In the genomic region with DNA sequence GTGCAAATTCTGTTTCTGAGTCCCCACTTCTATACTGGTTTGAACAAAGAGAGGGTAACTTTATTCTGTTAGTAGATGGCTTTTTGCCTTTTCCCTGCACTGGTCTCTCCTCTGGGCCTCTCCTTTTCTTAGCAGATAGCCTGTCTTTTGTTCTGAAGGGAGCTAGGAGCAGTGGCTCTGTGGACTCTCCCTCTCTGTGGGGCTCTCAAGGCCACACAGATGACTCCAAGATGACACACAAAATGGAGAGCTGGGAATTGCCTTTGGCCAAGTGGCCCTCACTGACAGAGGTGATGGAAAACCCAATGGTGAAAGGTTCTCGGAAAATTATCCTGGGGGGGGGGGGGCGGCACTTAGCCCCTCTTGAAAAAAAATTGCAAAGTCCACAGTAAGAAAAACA, we compare ENCODE assay signal across 35 mouse cellular contexts.
"Had no signal": no experiment of that assay in that cellular context is flagged by ENCODE, and none has a peak within 500 bp of the region (broad histone marks: within the 10 kb centered on the region; RNA-seq: fewer than 3 reads in every experiment).

No protein-coding gene starts in this region.

- H3K27me3 ChIP-seq: heart, embryonic 12.5 days; heart, embryonic 13.5 days; heart, embryonic 15.5 days; hindbrain, embryonic 12.5 days; hindbrain, embryonic 15.5 days; intestine, embryonic 15.5 days had no signal

- H3K4me1 ChIP-seq: heart, embryonic 10.5 days; heart, embryonic 12.5 days; heart, embryonic 15.5 days; hindbrain, embryonic 12.5 days; hindbrain, embryonic 13.5 days; hindbrain, embryonic 15.5 days; intestine, embryonic 15.5 days had no signal

- H3K9ac ChIP-seq: heart, embryonic 12.5 days; heart, embryonic 13.5 days; heart, embryonic 15.5 days; hindbrain, embryonic 12.5 days; hindbrain, embryonic 13.5 days; hindbrain, embryonic 14.5 days; hindbrain, embryonic 15.5 days; intestine, embryonic 15.5 days; kidney, embryonic 15.5 days had no signal

- H3K4me3 ChIP-seq: heart, embryonic 10.5 days; heart, embryonic 12.5 days; heart, embryonic 13.5 days; heart, embryonic 15.5 days; hindbrain, embryonic 10.5 days; hindbrain, embryonic 12.5 days; hindbrain, embryonic 13.5 days; hindbrain, embryonic 15.5 days; intestine, embryonic 15.5 days; kidney, embryonic 15.5 days; layer of hippocampus, adult 2 months had no signal

- ATAC-seq: hindbrain, embryonic 16.5 days; hindbrain, postnatal 0 days; inflammation-experienced regulatory T-cells, adult 6 months; intestine, embryonic 15.5 days; intestine, embryonic 16.5 days; intestine, postnatal 0 days had no signal

- H3K9me3 ChIP-seq: heart, embryonic 10.5 days; heart, embryonic 12.5 days; heart, embryonic 13.5 days; heart, embryonic 15.5 days; hindbrain, embryonic 10.5 days; hindbrain, embryonic 12.5 days; hindbrain, embryonic 13.5 days; hindbrain, embryonic 15.5 days; intestine, embryonic 15.5 days; kidney, embryonic 15.5 days had no signal

- DNase-seq: heart, postnatal 10 days; heart, postnatal 14 days; heart, postnatal 36 days; heart, postnatal 4 days; kidney, adult 11 months; kidney, adult 18-20 months; kidney, adult 2 months; kidney, adult 8-10 months; kidney, adult 9 months; kidney, postnatal 10 days; kidney, postnatal 14 days; kidney, postnatal 25 days; kidney, postnatal 36 days; kidney, postnatal 4 days; layer of hippocampus, adult 9-11 months; layer of hippocampus, postnatal 36 days had no signal

- H3K27ac ChIP-seq: heart, embryonic 10.5 days; heart, embryonic 13.5 days; heart, embryonic 15.5 days; hindbrain, embryonic 10.5 days; hindbrain, embryonic 12.5 days; hindbrain, embryonic 13.5 days; hindbrain, embryonic 14.5 days; hindbrain, embryonic 15.5 days; hindbrain, postnatal 0 days; intestine, embryonic 15.5 days; kidney, embryonic 15.5 days; kidney, postnatal 0 days; layer of hippocampus, adult 2 months had no signal

- H3K36me3 ChIP-seq: heart, embryonic 10.5 days; heart, embryonic 12.5 days; heart, embryonic 13.5 days; heart, embryonic 15.5 days; hindbrain, embryonic 12.5 days; hindbrain, embryonic 13.5 days; hindbrain, embryonic 15.5 days; intestine, embryonic 15.5 days; kidney, embryonic 15.5 days had no signal

- H3K4me2 ChIP-seq: heart, embryonic 11.5 days; heart, embryonic 12.5 days; heart, embryonic 13.5 days; heart, embryonic 15.5 days; hindbrain, embryonic 12.5 days; hindbrain, embryonic 13.5 days; hindbrain, embryonic 14.5 days; hindbrain, embryonic 15.5 days; intestine, embryonic 15.5 days; kidney, embryonic 15.5 days had no signal
